Mouse (Mus musculus) G1E (cell line): ENCODE results near the gene Spink4. TPM values are rescaled to one million over a fixed set of nuclear protein-coding genes. Genes with fewer than 3 reads are reported as not detected.

ENCODE experiments used
- ATAC-seq: 2 replicates; pipeline ENCODE4 v1.8.0; 2016; ENCODE audit warnings: mild to moderate bottlenecking; ENCODE audit not compliant: insufficient number of reproducible peaks, poor library complexity, low FRiP score, severe bottlenecking; ENCODE audit errors: extremely low read depth
- DNase-seq: peaks from one replicate; pipeline ENCODE4 v3.0.0; 2012; ENCODE audit warnings: low spot score
- H3K27me3 ChIP-seq: 2 replicates; pipeline ENCODE4 v1.6.1; 2012; ENCODE audit warnings: mild to moderate bottlenecking, low read length, inconsistent platforms; ENCODE audit not compliant: insufficient read depth
- H3K36me3 ChIP-seq: replicated peaks from 2 replicates; pipeline ENCODE3; 2012; ENCODE audit warnings: mild to moderate bottlenecking, inconsistent platforms
- H3K4me1 ChIP-seq: 2 replicates; pipeline ENCODE4 v1.6.1; 2012; ENCODE audit warnings: low read depth, low read length, inconsistent platforms, mixed read lengths; ENCODE audit not compliant: insufficient read depth
- H3K4me3 ChIP-seq: 2 replicates; pipeline ENCODE4 v1.5.1; 2012; ENCODE audit warnings: low read depth, mild to moderate bottlenecking, inconsistent platforms, low read length, moderate library complexity, mixed read lengths
- H3K9me3 ChIP-seq: replicated peaks from 2 replicates; pipeline ENCODE4 v1.6.1; 2012; ENCODE audit warnings: inconsistent platforms
- CTCF ChIP-seq: IDR thresholded peaks from 2 replicates; pipeline ENCODE4 v1.5.1; 2012; ENCODE audit warnings: low read depth, low read length, inconsistent platforms, mixed read lengths
- GATA1 ChIP-seq: IDR thresholded peaks from 2 replicates; pipeline ENCODE4 v1.6.1; 2012; ENCODE audit warnings: borderline replicate concordance, low read length, inconsistent platforms, mixed read lengths
- GATA2 ChIP-seq: IDR thresholded peaks from 2 replicates; pipeline ENCODE4 v1.6.1; 2012; ENCODE audit warnings: low read depth, low read length, inconsistent platforms, borderline replicate concordance
- POLR2AphosphoS5 ChIP-seq: IDR thresholded peaks from 2 replicates; pipeline ENCODE4 v1.6.1; 2012; ENCODE audit warnings: low read depth, low read length, inconsistent platforms; ENCODE audit not compliant: insufficient replicate concordance
- TAL1 ChIP-seq: conservative IDR thresholded peaks from 2 replicates; pipeline ENCODE4 v1.6.1; 2012; ENCODE audit warnings: low read depth, low read length, inconsistent platforms, mixed read lengths
- polyA plus RNA-seq: library from polyadenylated mRNA; stranded (reverse); fragments of >175 nt; gene quantifications from 2 replicates; pipeline ENCODE4 v1.2.3, GENCODE M21; 2012
- total RNA-seq, 2 experiments: library from RNA; stranded (forward) in 1 of 2; stranded (reverse) in 1 of 2; fragments of 200-1000 nt in 1 of 2; fragments of >200 nt in 1 of 2; fragmentation: Nextera tagmentation in 1 of 2; gene quantifications; 2 replicates each; pipeline ENCODE4 v1.2.3; 2014 to 2017

Spink4 gene
- total and polyA plus RNA-seq, 3 experiments, result not detected

DNA sequence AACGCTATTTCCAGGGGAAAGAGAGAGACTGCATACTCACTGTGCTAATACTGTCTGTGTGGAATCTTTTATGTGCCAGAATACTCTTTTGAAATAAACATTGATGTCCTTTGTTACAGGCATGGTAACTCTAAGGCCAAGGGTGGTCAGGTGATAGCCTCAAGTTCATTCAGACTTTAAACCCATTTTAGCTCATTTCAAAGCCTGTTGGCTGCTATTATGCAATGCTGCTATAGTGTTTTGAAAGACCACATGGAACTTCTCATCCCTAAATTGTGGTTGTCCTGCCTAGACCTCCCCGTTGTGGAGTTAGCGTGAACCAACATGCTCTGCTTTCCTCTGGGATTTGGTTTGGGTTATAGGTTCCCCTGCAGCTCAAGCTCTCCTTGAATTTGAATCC is 55.8 kb downstream of the Spink4 start:
- Histone ChIP-seq H3K36me3 (peaks cover 82% of the 10 kb centered on the region), H3K27me3 (no peaks in the 10 kb centered on the region), H3K4me1 (peaks cover 66% of the 10 kb centered on the region), H3K4me3 (no peak overlapping the region), H3K9me3 (no peaks in the 10 kb centered on the region)
- DNase-seq, result no peak
- ATAC-seq, result no peak
- TF ChIP-seq POLR2AphosphoS5, result no peak

- TF ChIP-seq GATA2 (no peak), CTCF (no peak), POLR2AphosphoS5 (no peak), GATA1 (no peak), TAL1 (no peak)
- no peak for ATAC-seq
- no peak overlapping the region for H3K4me3 ChIP-seq
- no peaks in the 10 kb centered on the region for H3K27me3 ChIP-seq
- H3K4me1 ChIP-seq, result peaks cover 74% of the 10 kb centered on the region
- H3K36me3 ChIP-seq, result peaks cover 91% of the 10 kb centered on the region
- no peak for DNase-seq
- no peaks in the 10 kb centered on the region for H3K9me3 ChIP-seq
Observed at GRCm38 (mm10) chr4:40976651-40977050, 56.8 kb downstream of the Spink4 start.

DNA sequence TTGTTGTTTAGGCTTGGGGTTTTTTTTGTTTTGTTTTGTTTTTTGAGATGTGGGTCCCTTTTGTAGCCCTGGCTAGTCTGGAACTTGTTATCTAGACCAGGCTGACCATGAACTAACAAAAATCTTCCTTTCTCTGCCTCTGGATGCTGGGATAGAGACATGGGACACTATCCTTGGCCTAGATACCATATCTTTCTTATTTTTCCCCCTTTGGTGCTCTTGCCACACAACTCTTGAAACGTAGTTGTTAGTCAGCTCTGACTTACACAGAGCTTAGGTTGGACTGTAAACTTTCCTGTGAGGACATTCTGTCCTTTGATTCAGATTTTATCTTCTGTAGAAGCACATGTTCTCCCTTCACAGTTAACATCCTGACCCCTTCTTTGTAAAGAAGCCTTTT is 59.6 kb downstream of the Spink4 start:
- no peak for DNase-seq
- Histone ChIP-seq H3K9me3 (no peaks in the 10 kb centered on the region), H3K4me1 (peaks cover 72% of the 10 kb centered on the region), H3K27me3 (no peaks in the 10 kb centered on the region), H3K36me3 (peaks cover 96% of the 10 kb centered on the region), H3K4me3 (no peak overlapping the region)
- TF ChIP-seq GATA1, result no peak
- TF ChIP-seq GATA2, result no peak
- TF ChIP-seq POLR2AphosphoS5, result no peak
- TF ChIP-seq TAL1, result no peak
- TF ChIP-seq CTCF, result no peak
- no peak for ATAC-seq

Other genes with a start within 250 kb of the Spink4 start
- 10.9 and 11.1 TPM in 2 replicates for gene Aptx, start 216.9 kb upstream of the Spink4 start, total RNA-seq (2014; fragmentation: Nextera tagmentation)
- 11.8 and 12.4 TPM in 2 replicates for gene Aptx, start 216.9 kb upstream of the Spink4 start, total RNA-seq (2017)
- gene Aptx, start 216.9 kb upstream of the Spink4 start, polyA plus RNA-seq, result 1.6 and 5.2 TPM in 2 replicates
- gene Dnaja1, start 197.9 kb upstream of the Spink4 start, total RNA-seq (2014; fragmentation: Nextera tagmentation), result 174 and 178 TPM in 2 replicates
- gene Dnaja1, start 197.9 kb upstream of the Spink4 start, total RNA-seq (2017), result 232 and 353 TPM in 2 replicates
- 124 and 221 TPM in 2 replicates for gene Dnaja1, start 197.9 kb upstream of the Spink4 start, polyA plus RNA-seq
- 50.2 and 51.4 TPM in 2 replicates for gene Smu1, start 162.1 kb upstream of the Spink4 start, total RNA-seq (2014; fragmentation: Nextera tagmentation)
- 141 and 149 TPM in 2 replicates for gene Smu1, start 162.1 kb upstream of the Spink4 start, total RNA-seq (2017)
- 6.6 and 9.1 TPM in 2 replicates for gene Smu1, start 162.1 kb upstream of the Spink4 start, polyA plus RNA-seq
- gene B4galt1, start 66.0 kb upstream of the Spink4 start, total RNA-seq (2014; fragmentation: Nextera tagmentation), result 30.3 and 39.1 TPM in 2 replicates
- 12.6 and 15.4 TPM in 2 replicates for gene B4galt1, start 66.0 kb upstream of the Spink4 start, total RNA-seq (2017)
- 19.6 and 19.7 TPM in 2 replicates for gene B4galt1, start 66.0 kb upstream of the Spink4 start, polyA plus RNA-seq
- gene Bag1, start 28.2 kb downstream of the Spink4 start, total RNA-seq (2014; fragmentation: Nextera tagmentation), result 67.9 and 75.6 TPM in 2 replicates
- gene Bag1, start 28.2 kb downstream of the Spink4 start, total RNA-seq (2017), result 232 and 257 TPM in 2 replicates
- 233 and 300 TPM in 2 replicates for gene Bag1, start 28.2 kb downstream of the Spink4 start, polyA plus RNA-seq
- gene Chmp5, start 28.4 kb downstream of the Spink4 start, total RNA-seq (2014; fragmentation: Nextera tagmentation), result 58.1 and 76.5 TPM in 2 replicates
- 139 and 188 TPM in 2 replicates for gene Chmp5, start 28.4 kb downstream of the Spink4 start, total RNA-seq (2017)
- gene Chmp5, start 28.4 kb downstream of the Spink4 start, polyA plus RNA-seq, result 2.3 and 2.9 TPM in 2 replicates
- gene Nfx1, start 50.9 kb downstream of the Spink4 start, total RNA-seq (2014; fragmentation: Nextera tagmentation), result 152 and 153 TPM in 2 replicates
- 126 and 135 TPM in 2 replicates for gene Nfx1, start 50.9 kb downstream of the Spink4 start, total RNA-seq (2017)
- 44.0 and 49.1 TPM in 2 replicates for gene Nfx1, start 50.9 kb downstream of the Spink4 start, polyA plus RNA-seq
- gene Aqp7, start 128.1 kb downstream of the Spink4 start, total RNA-seq (2014; fragmentation: Nextera tagmentation), result not detected in 2 replicates
- gene Aqp7, start 128.1 kb downstream of the Spink4 start, total RNA-seq (2017), result not detected in 2 replicates
- gene Aqp7, start 128.1 kb downstream of the Spink4 start, polyA plus RNA-seq, result not detected in 2 replicates
- not detected in 2 replicates for gene Aqp3, start 178.1 kb downstream of the Spink4 start, total RNA-seq (2014; fragmentation: Nextera tagmentation)
- gene Aqp3, start 178.1 kb downstream of the Spink4 start, total RNA-seq (2017), result 0.76 and 0.98 TPM in 2 replicates
- 1.1 and 1.9 TPM in 2 replicates for gene Aqp3, start 178.1 kb downstream of the Spink4 start, polyA plus RNA-seq
- gene Nol6, start 204.4 kb downstream of the Spink4 start, total RNA-seq (2014; fragmentation: Nextera tagmentation), result 28.5 and 29.9 TPM in 2 replicates
- 14.8 and 15.9 TPM in 2 replicates for gene Nol6, start 204.4 kb downstream of the Spink4 start, total RNA-seq (2017)
- gene Nol6, start 204.4 kb downstream of the Spink4 start, polyA plus RNA-seq, result 73.1 and 82.3 TPM in 2 replicates
- 220 and 322 TPM in 2 replicates for gene Ube2r2, start 215.7 kb downstream of the Spink4 start, total RNA-seq (2014; fragmentation: Nextera tagmentation)
- 35.7 and 44.8 TPM in 2 replicates for gene Ube2r2, start 215.7 kb downstream of the Spink4 start, total RNA-seq (2017)
- gene Ube2r2, start 215.7 kb downstream of the Spink4 start, polyA plus RNA-seq, result 40.8 and 40.9 TPM in 2 replicates